15 mouse cellular contexts compared by ENCODE assay signal in the genomic region with DNA sequence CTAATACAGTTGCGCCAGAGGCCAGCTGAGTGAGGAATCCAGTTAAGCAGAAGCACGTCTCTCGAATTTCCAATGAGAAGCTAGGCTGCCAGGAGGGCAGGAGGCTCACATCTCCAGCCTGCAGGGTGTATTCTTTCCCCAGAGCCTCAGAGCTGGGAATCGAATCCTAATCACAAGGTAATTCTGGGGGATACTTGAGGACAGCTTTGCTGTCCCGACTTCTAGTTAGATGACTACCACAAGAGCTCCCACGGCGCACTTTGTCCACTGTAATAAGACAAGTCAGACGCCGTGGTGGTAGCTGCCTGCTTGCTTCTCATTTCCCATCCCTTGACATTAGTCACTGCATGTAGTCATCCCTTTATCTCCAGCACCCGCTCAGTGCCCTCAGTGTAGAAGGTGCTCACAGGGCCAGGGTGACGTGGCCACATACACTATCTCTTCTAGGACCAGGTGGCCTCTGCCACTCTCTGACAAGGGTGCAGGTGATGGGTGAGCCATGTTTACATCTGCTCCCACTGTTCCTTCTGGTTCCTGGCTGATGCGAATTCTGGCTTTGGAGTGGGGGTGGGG. TPM values are rescaled to one million over a fixed set of nuclear protein-coding genes. Genes with fewer than 3 reads are reported as not detected.
A peak's percentile ranks its signal among the peaks of the same experiment; 100 is the strongest.
DNase-seq lines count a peak whose midpoint lies in the region; ATAC-seq and TF ChIP-seq lines count a peak whose summit lies in the region.
"Had no signal": no experiment of that assay in that cellular context is flagged by ENCODE, and none has a peak within 500 bp of the region (broad histone marks: within the 10 kb centered on the region; RNA-seq: fewer than 3 reads in every experiment).

No protein-coding gene starts in this region.

- peak overlapping the region; percentile 84 for H3K27ac ChIP-seq in cerebellum, adult 2 months (ENCODE audit: insufficient read depth, low read length)
- peak overlapping the region; percentile 70; the same call in 1 of the 2 replicates for H3K27ac ChIP-seq in layer of hippocampus, adult 2 months
- no peak overlapping the region for H3K27ac ChIP-seq in midbrain, embryonic 11.5 days (ENCODE audit: low read depth, low read length)
- no peak overlapping the region for H3K27ac ChIP-seq in midbrain, postnatal 0 days (ENCODE audit: low read depth, low read length)
- no peak overlapping the region for H3K27ac ChIP-seq in forebrain, embryonic 14.5 days (ENCODE audit: low read depth, low read length)
- H3K27ac ChIP-seq: embryonic facial prominence, embryonic 15.5 days; gastrocnemius, adult 2 months had no signal

- 40% methylated on average over 12 of the region's 12 CpGs for WGBS in cerebellum, adult 2 months
- WGBS in midbrain, embryonic 11.5 days = 73% methylated on average over 12 of the region's 12 CpGs
- 66% methylated on average over 12 of the region's 12 CpGs for WGBS in midbrain, postnatal 0 days
- WGBS in forebrain, embryonic 14.5 days = 80% methylated on average over 12 of the region's 12 CpGs

- H3K9me3 ChIP-seq in midbrain, embryonic 11.5 days (ENCODE audit: control insufficient read depth, low read length) = no peaks in the 10 kb centered on the region
- no peaks in the 10 kb centered on the region for H3K9me3 ChIP-seq in midbrain, postnatal 0 days (ENCODE audit: low read length)
- no peaks in the 10 kb centered on the region for H3K9me3 ChIP-seq in forebrain, embryonic 14.5 days (replicated peaks; ENCODE audit: control insufficient read depth, low read length)
- H3K9me3 ChIP-seq: embryonic facial prominence, embryonic 15.5 days had no signal

- ATAC-seq in midbrain, embryonic 11.5 days (ENCODE audit: low FRiP score) = no peak
- no peak for ATAC-seq in midbrain, postnatal 0 days (ENCODE audit: low FRiP score)
- ATAC-seq in forebrain, embryonic 14.5 days = no peak
- ATAC-seq: forebrain, postnatal 0 days; hindbrain, embryonic 16.5 days; intestine, postnatal 0 days had no signal

- TF ChIP-seq CTCF in cerebellum, adult 2 months (IDR thresholded peaks at IDR 0.05; ENCODE audit: borderline replicate concordance, insufficient read depth, low read depth, low read length) = no peak
- 0 out of 2 replicates have a peak, but pooled peaks have one; percentile 4 for TF ChIP-seq CTCF in layer of hippocampus, adult 2 months (conservative IDR thresholded peaks at IDR 0.05)
- no peak for TF ChIP-seq CTCF in midbrain, postnatal 0 days (IDR thresholded peaks at IDR 0.05)

- peak overlapping the region; percentile 19 for H3K4me3 ChIP-seq in cerebellum, adult 2 months (replicated peaks; ENCODE audit: insufficient read depth, low read depth, low read length)
- H3K4me3 ChIP-seq in layer of hippocampus, adult 2 months = no peak overlapping the region
- no peak overlapping the region for H3K4me3 ChIP-seq in midbrain, embryonic 11.5 days (ENCODE audit: low read depth, low read length)
- no peak overlapping the region for H3K4me3 ChIP-seq in midbrain, postnatal 0 days (ENCODE audit: low read depth, low read length)
- no peak overlapping the region for H3K4me3 ChIP-seq in forebrain, embryonic 14.5 days (ENCODE audit: low read depth, low read length)
- H3K4me3 ChIP-seq: embryonic facial prominence, embryonic 15.5 days; gastrocnemius, adult 2 months had no signal

- no peak for TF ChIP-seq POLR2A in cerebellum, adult 2 months (IDR thresholded peaks at IDR 0.05; ENCODE audit: borderline replicate concordance, insufficient read depth, low read length)

- no peak for DNase-seq in cerebellum, adult 2 months
- DNase-seq in cerebellum, adult 9-10 months = no peak
- DNase-seq in layer of hippocampus, adult 2 months (ENCODE audit: low spot score in 2 of 2) = no peak
- no peak for DNase-seq in layer of hippocampus, adult 8-10 months (ENCODE audit: low spot score in 2 of 2)
- peak; percentile 76 for DNase-seq in midbrain, embryonic 11.5 days (ENCODE audit: low spot score, missing footprints)
- no peak for DNase-seq in midbrain, postnatal 0 days (ENCODE audit: low spot score)
- no peak for DNase-seq in forebrain, embryonic 14.5 days (ENCODE audit: low spot score)
- DNase-seq: adrenal gland, adult 8-10 months; forebrain, postnatal 0 days; gastrocnemius, adult 2 months; layer of hippocampus, postnatal 36 days; retina, postnatal 1 day had no signal

- H3K4me2 ChIP-seq in midbrain, embryonic 11.5 days = no peak overlapping the region
- no peak overlapping the region for H3K4me2 ChIP-seq in midbrain, postnatal 0 days (ENCODE audit: low read depth, low read length, poor library complexity, severe bottlenecking)
- no peak overlapping the region for H3K4me2 ChIP-seq in forebrain, embryonic 14.5 days (ENCODE audit: low read length)
- H3K4me2 ChIP-seq: embryonic facial prominence, embryonic 15.5 days had no signal

- peaks cover 37% of the 10 kb centered on the region for H3K4me1 ChIP-seq in cerebellum, adult 2 months (ENCODE audit: control insufficient read depth, insufficient read depth, low read length)
- peaks cover 5% of the 10 kb centered on the region for H3K4me1 ChIP-seq in midbrain, embryonic 11.5 days (ENCODE audit: control insufficient read depth, insufficient read depth, low read length)
- H3K4me1 ChIP-seq in midbrain, postnatal 0 days (ENCODE audit: insufficient read depth, low read length) = peaks cover 8% of the 10 kb centered on the region; the same call in 1 of the 2 replicates
- no peaks in the 10 kb centered on the region for H3K4me1 ChIP-seq in forebrain, embryonic 14.5 days (ENCODE audit: control insufficient read depth, insufficient read depth, low read length)
- H3K4me1 ChIP-seq: embryonic facial prominence, embryonic 15.5 days had no signal

- no peaks in the 10 kb centered on the region for H3K27me3 ChIP-seq in cerebellum, adult 2 months (ENCODE audit: control insufficient read depth, insufficient read depth, low read length)
- peaks cover under 1% of the 10 kb centered on the region; the same call in 1 of the 2 replicates for H3K27me3 ChIP-seq in midbrain, embryonic 11.5 days (ENCODE audit: control insufficient read depth, insufficient read depth, low read length)
- no peaks in the 10 kb centered on the region for H3K27me3 ChIP-seq in midbrain, postnatal 0 days (ENCODE audit: insufficient read depth, low read length)
- H3K27me3 ChIP-seq in forebrain, embryonic 14.5 days (replicated peaks; ENCODE audit: control insufficient read depth, insufficient read depth, low read length) = no peaks in the 10 kb centered on the region

- no peak overlapping the region for H3K9ac ChIP-seq in midbrain, embryonic 11.5 days (ENCODE audit: low read length)
- H3K9ac ChIP-seq in midbrain, postnatal 0 days (replicated peaks; ENCODE audit: low read length, poor library complexity, severe bottlenecking) = no peak overlapping the region
- no peak overlapping the region for H3K9ac ChIP-seq in forebrain, embryonic 14.5 days (ENCODE audit: low read length)
- H3K9ac ChIP-seq: embryonic facial prominence, embryonic 15.5 days; forebrain, postnatal 0 days had no signal

- H3K36me3 ChIP-seq in midbrain, embryonic 11.5 days (ENCODE audit: control insufficient read depth, insufficient read depth, low read length) = no peaks in the 10 kb centered on the region
- no peaks in the 10 kb centered on the region for H3K36me3 ChIP-seq in midbrain, postnatal 0 days (ENCODE audit: insufficient read depth, low read length)
- H3K36me3 ChIP-seq in forebrain, embryonic 14.5 days (ENCODE audit: control insufficient read depth, insufficient read depth, low read length) = no peaks in the 10 kb centered on the region
- H3K36me3 ChIP-seq: embryonic facial prominence, embryonic 15.5 days had no signal

RNA-seq across cellular contexts. Expression of a gene that starts 5.3 kb away (rescaled TPM):
- 192 and 200 TPM in 2 replicates for polyA plus RNA-seq in cerebellum, adult 2 months (2012; rRNA removed)
- total RNA-seq in layer of hippocampus, adult 2 months (2021) = 100 to 1,000 TPM; 381 TPM
- total RNA-seq in layer of hippocampus, adult 8-10 months (2022) = 100 to 1,000 TPM; 363 to 430 (median 401) TPM
- 2.0 TPM in 2 replicates for polyA plus RNA-seq in midbrain, embryonic 11.5 days (2014; fragmentation: Nextera tagmentation; extraction: Ambion mirVana)
- total RNA-seq in midbrain, postnatal 0 days (2014; rRNA removed) = 66.0 and 78.6 TPM in 2 replicates
- 44.6 and 48.5 TPM in 2 replicates for polyA plus RNA-seq in midbrain, postnatal 0 days (2015; fragmentation: Nextera tagmentation; extraction: Ambion mirVana)
- 6.2 and 9.2 TPM in 2 replicates for polyA plus RNA-seq in forebrain, embryonic 14.5 days (2014; fragmentation: Nextera tagmentation; extraction: Ambion mirVana)

Comparison
In these comparisons a context has a peak if more than half of its experiments do, and no peak if none do; other contexts are left out.
1. H3K27ac ChIP-seq: peak in cerebellum, adult 2 months (single experiment) and layer of hippocampus, adult 2 months (single experiment); none in midbrain, embryonic 11.5 days (single experiment), midbrain, postnatal 0 days (single experiment) and forebrain, embryonic 14.5 days (single experiment).